Mouse (Mus musculus) embryonic facial prominence, embryonic 11.5 days (tissue): ENCODE data around the gene Fbln7. TPM values are rescaled to one million over a fixed set of nuclear protein-coding genes. Genes with fewer than 3 reads are reported as not detected.

Experiments used
- ATAC-seq: fragments of 200-750 bp; cut with Nextera tagmentation; replicated peaks from 2 replicates; pipeline ENCODE4 v1.8.0; 2017; ENCODE audit warnings: low read depth; ENCODE audit not compliant: insufficient number of reproducible peaks, low FRiP score, low TSS enrichment
- DNase-seq: peaks from one replicate; pipeline ENCODE4 v3.0.0-alpha.2; 2015; ENCODE audit warnings: low spot score
- H3K27ac ChIP-seq: fragments of 300-500 bp; sonication (generic); replicated peaks from 2 replicates; pipeline ENCODE4 v1.5.1; 2014; ENCODE audit warnings: mild to moderate bottlenecking, low read depth, low read length, control low read depth
- H3K27me3 ChIP-seq: fragments of 300-500 bp; sonication (generic); 2 replicates; pipeline ENCODE4 v1.6.1; 2014; ENCODE audit warnings: mild to moderate bottlenecking, low read length, moderate library complexity, mixed read lengths; ENCODE audit not compliant: control insufficient read depth, insufficient read depth
- H3K36me3 ChIP-seq: fragments of 300-500 bp; sonication (generic); replicated peaks from 2 replicates; pipeline ENCODE4 v1.6.1; 2014; ENCODE audit warnings: low read depth, mild to moderate bottlenecking, low read length, moderate library complexity, mixed read lengths; ENCODE audit not compliant: control insufficient read depth, insufficient read depth
- H3K4me1 ChIP-seq: fragments of 300-500 bp; sonication (generic); 2 replicates; pipeline ENCODE4 v1.6.1; 2014; ENCODE audit warnings: low read length, mixed read lengths; ENCODE audit not compliant: control insufficient read depth, insufficient read depth
- H3K4me2 ChIP-seq: fragments of 300-500 bp; sonication (generic); 2 replicates; pipeline ENCODE4 v1.6.1; 2014; ENCODE audit warnings: low read depth, mild to moderate bottlenecking, control low read depth, low read length, moderate library complexity
- H3K4me3 ChIP-seq: fragments of 300-500 bp; sonication (generic); 2 replicates; pipeline ENCODE4 v1.5.1; 2014; ENCODE audit warnings: low read depth, low read length, control low read depth
- H3K9ac ChIP-seq: fragments of 300-500 bp; sonication (generic); replicated peaks from 2 replicates; pipeline ENCODE4 v1.6.1; 2014; ENCODE audit warnings: mild to moderate bottlenecking, control low read depth, low read length
- H3K9me3 ChIP-seq: fragments of 300-500 bp; sonication (generic); replicated peaks from 2 replicates; pipeline ENCODE4 v1.6.1; 2016; ENCODE audit warnings: mild to moderate bottlenecking, low read length, inconsistent platforms, mixed read lengths; ENCODE audit not compliant: control insufficient read depth
- WGBS: fragments of 180-500 bp; shearing (Covaris S2); extraction: QIAGEN DNeasy Blood & Tissue Kit; methylation state at CpG from one replicate; pipeline ENCODE4 v1.1.7; 2014; 5-methylcytosine and 5-hydroxymethylcytosine counted together
- polyA plus RNA-seq: library from polyadenylated mRNA; unstranded; fragments of >200 nt; fragmentation: Nextera tagmentation; extraction: Ambion mirVana; gene quantifications from 2 replicates; pipeline ENCODE4 v1.2.1, GENCODE M21; 2014

Gene Fbln7
- polyA plus RNA-seq, 1 experiment from 2014 or later: 1.6 TPM

- H3K9me3 ChIP-seq: no peaks in the 10 kb centered on the region
- H3K27ac ChIP-seq: no peak overlapping the region
- DNase-seq: no peak
- no peak for ATAC-seq
- no peak overlapping the region for H3K4me2 ChIP-seq
- H3K36me3 ChIP-seq: peaks cover under 1% of the 10 kb centered on the region; the same call in 1 of the 2 replicates
- no peaks in the 10 kb centered on the region for H3K27me3 ChIP-seq
- no peak overlapping the region for H3K4me3 ChIP-seq
- 86% methylated on average over 5 of the region's 5 CpGs for WGBS
- no peak overlapping the region for H3K9ac ChIP-seq
- H3K4me1 ChIP-seq: no peaks in the 10 kb centered on the region
These were observed 38.9 kb upstream of the Fbln7 start for GRCm38 (mm10) chr2:128823893-128824292.

- Histone ChIP-seq H3K9ac (no peak overlapping the region), H3K27me3 (no peaks in the 10 kb centered on the region), H3K36me3 (peaks cover 4% of the 10 kb centered on the region), H3K27ac (no peak overlapping the region), H3K9me3 (no peaks in the 10 kb centered on the region), H3K4me1 (no peaks in the 10 kb centered on the region), H3K4me2 (no peak overlapping the region), H3K4me3 (no peak overlapping the region)
- WGBS: 86% methylated on average over 1 of the region's 1 CpGs
- ATAC-seq: no peak
- DNase-seq: no peak
These were observed 35.0 kb upstream of the Fbln7 start for GRCm38 (mm10) chr2:128827787-128828186.

DNA sequence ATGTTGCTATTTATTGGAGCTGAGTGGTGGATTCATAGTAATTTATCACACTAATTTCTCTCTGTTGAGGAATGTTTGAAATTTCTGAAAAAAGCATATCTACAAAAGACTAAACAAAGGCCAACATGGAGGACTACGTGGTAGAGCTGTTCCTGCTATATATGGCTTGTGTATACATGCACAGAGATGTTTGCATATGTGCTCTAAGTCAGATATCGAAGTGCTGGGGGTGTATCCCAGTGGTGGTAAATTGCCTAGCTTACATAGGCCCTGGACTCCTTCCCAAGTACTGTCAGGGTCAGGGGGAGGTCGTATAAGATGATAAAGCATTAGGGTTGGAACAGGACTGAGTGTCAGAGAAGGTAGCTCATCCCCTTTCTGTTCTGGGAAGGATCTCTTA lies 30.2 kb upstream of the Fbln7 start:
- ATAC-seq (no peak), DNase-seq (no peak)
- no peak overlapping the region for H3K9ac ChIP-seq
- 82% methylated on average over 3 of the region's 3 CpGs for WGBS
- H3K9me3 ChIP-seq: no peaks in the 10 kb centered on the region
- no peak overlapping the region for H3K4me3 ChIP-seq
- no peak overlapping the region for H3K27ac ChIP-seq
- no peaks in the 10 kb centered on the region for H3K27me3 ChIP-seq
- H3K36me3 ChIP-seq: peaks cover 4% of the 10 kb centered on the region
- H3K4me1 ChIP-seq: no peaks in the 10 kb centered on the region
- no peak overlapping the region for H3K4me2 ChIP-seq

GRCm38 (mm10) chr2:128833035-128833434 lies 29.7 kb upstream of the Fbln7 start:
- Histone ChIP-seq H3K4me3 (no peak overlapping the region), H3K4me1 (no peaks in the 10 kb centered on the region), H3K27ac (no peak overlapping the region), H3K36me3 (peaks cover 4% of the 10 kb centered on the region), H3K9me3 (no peaks in the 10 kb centered on the region), H3K27me3 (no peaks in the 10 kb centered on the region), H3K9ac (no peak overlapping the region), H3K4me2 (no peak overlapping the region)
- 95% methylated on average over 2 of the region's 2 CpGs for WGBS
- ATAC-seq (no peak), DNase-seq (no peak)

DNA sequence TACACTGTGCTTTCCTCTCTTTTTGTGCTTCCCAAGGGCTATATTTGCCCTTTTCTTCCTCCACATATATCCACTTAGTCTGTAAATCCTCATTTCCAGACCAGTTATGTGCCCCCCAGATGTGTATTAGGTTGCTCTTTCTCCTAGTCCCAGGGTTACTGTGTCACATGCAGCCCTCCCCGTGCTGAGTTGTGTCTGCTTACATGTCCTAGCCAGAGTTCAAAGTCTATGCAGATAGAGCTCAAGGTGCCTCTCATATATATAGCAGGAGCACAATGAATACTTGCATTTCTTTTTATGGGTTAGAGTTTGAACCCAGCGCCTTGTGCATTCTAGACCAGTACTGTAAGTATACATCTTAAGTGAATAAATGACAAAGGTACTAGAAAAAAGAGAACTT lies 29.3 kb upstream of the Fbln7 start:
- H3K9ac ChIP-seq: no peak overlapping the region
- DNase-seq: no peak
- no peak overlapping the region for H3K4me3 ChIP-seq
- peaks cover 4% of the 10 kb centered on the region for H3K36me3 ChIP-seq
- H3K4me1 ChIP-seq: no peaks in the 10 kb centered on the region
- H3K27ac ChIP-seq: no peak overlapping the region
- H3K4me2 ChIP-seq: no peak overlapping the region
- no peaks in the 10 kb centered on the region for H3K9me3 ChIP-seq
- ATAC-seq: no peak
- 89% methylated on average over 2 of the region's 2 CpGs for WGBS
- no peaks in the 10 kb centered on the region for H3K27me3 ChIP-seq

DNA sequence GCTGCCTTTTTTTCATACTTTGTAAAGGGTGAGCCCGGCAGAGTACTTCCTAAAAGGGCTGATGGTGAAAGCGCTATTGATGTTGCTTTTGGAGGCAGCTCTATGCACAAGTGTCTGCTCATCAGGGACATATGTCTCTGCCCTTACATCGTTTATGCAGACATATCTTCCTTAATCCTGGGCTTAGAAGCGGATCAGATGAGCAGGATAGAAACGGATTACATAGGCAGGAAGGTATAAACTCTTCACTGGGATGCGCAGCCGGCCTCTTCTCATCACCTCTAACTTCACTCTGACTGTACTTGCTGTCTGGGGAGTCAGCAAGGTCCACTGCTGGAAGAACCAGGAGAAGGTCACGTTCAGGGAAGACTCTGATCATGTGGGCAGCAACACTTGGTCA lies 25.2 kb upstream of the Fbln7 start:
- H3K9me3 ChIP-seq: no peaks in the 10 kb centered on the region
- ATAC-seq: no peak
- no peaks in the 10 kb centered on the region for H3K4me1 ChIP-seq
- WGBS: 88% methylated on average over 8 of the region's 8 CpGs
- no peak for DNase-seq
- H3K4me2 ChIP-seq: no peak overlapping the region
- H3K36me3 ChIP-seq: no peaks in the 10 kb centered on the region; the same call in 1 of the 2 replicates
- no peak overlapping the region for H3K9ac ChIP-seq
- H3K27me3 ChIP-seq: no peaks in the 10 kb centered on the region
- H3K4me3 ChIP-seq: no peak overlapping the region
- H3K27ac ChIP-seq: no peak overlapping the region

DNA sequence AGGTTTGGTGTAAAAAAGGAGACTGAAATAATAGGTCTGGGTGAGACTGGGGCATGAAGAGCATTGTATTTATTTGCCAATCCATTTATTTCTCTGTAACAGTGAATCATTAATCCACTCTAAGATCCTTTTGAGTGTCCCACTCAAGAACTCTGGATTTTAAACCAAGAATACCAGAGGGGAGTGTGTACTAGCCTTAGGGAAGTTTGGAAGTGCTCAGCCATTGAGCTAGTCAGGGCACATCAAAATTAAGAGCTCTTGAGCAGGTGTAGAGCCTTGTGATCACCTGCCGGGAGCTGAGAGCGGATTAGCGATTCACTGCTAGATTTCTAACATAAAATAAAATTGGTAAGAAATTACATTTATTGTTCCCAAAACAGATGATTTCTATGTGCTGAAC lies 24.2 kb upstream of the Fbln7 start:
- Histone ChIP-seq H3K4me1 (no peaks in the 10 kb centered on the region), H3K9ac (no peak overlapping the region), H3K27me3 (no peaks in the 10 kb centered on the region), H3K27ac (no peak overlapping the region), H3K9me3 (no peaks in the 10 kb centered on the region), H3K4me2 (no peak overlapping the region), H3K4me3 (no peak overlapping the region), H3K36me3 (no peaks in the 10 kb centered on the region; the same call in 1 of the 2 replicates)
- ATAC-seq (no peak), DNase-seq (no peak)
- WGBS: 92% methylated on average over 3 of the region's 3 CpGs

DNA sequence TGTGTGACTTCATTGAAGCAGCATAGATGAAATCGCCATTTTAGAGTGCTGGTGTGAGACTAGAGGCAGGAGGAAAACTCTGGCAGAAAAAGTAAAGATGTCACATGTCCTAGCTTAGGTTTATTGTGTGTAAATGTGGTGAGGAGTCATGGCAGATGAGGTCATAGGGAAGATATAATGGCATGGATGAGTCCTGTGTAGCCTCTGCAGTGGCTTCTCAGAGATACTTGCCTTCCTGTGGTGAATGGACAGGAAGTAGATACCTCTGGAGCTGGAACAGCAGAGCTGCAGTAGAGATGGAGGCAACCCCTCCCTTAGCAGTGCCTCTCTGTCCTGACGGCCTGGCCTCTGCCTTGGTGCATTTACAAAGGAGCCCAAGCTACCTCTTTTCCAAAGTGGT lies 23.3 kb upstream of the Fbln7 start:
- Histone ChIP-seq H3K4me2 (no peak overlapping the region), H3K27me3 (no peaks in the 10 kb centered on the region), H3K9ac (no peak overlapping the region), H3K9me3 (no peaks in the 10 kb centered on the region), H3K27ac (no peak overlapping the region), H3K4me3 (no peak overlapping the region), H3K4me1 (no peaks in the 10 kb centered on the region), H3K36me3 (peaks cover 2% of the 10 kb centered on the region)
- ATAC-seq (no peak), DNase-seq (no peak)
- 66% methylated on average over 2 of the region's 2 CpGs for WGBS
